16 mouse cellular contexts compared by ENCODE assay signal in the genomic region with DNA sequence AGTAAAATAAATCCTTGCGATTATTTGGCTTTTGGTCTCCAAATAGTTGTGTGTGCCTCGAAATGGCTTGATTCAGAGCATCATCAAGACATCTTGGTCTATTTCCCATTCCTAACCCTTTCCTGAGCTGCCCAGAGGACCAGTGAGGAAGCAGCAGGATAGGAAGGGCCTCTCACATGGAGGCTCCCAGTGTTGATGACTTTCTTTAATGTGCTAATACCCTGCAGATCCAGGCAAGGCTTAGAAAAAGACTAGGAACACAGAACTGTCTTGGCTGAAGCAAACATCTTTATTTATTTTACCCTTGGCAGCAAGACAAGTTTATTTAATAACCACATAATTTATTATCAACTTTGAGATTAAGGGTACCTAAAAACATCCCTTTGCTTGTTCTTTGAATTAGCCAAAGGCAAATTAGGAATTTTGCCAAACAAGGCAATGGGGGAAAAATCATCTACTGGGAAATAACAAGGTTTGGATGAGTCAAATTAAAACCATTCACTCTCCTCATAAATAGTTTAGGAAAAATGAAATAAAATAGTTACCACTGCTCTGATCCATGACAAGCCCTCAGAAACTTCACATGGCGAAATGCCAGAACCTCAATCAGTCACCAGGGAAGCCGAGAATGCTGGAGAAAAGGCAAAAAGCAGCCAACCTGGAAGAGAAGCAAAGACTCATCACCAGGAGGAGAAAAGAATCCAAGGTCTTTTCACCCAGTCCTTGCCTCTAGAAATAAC.
A peak's percentile ranks its signal among the peaks of the same experiment; 100 is the strongest.
DNase-seq lines count a peak whose midpoint lies in the region; ATAC-seq and TF ChIP-seq lines count a peak whose summit lies in the region.
"Had no signal": no experiment of that assay in that cellular context is flagged by ENCODE, and none has a peak within 500 bp of the region (broad histone marks: within the 10 kb centered on the region; RNA-seq: fewer than 3 reads in every experiment).

No protein-coding gene starts in this region.

- no peaks in the 10 kb centered on the region for H3K36me3 ChIP-seq in lung, embryonic 15.5 days
- no peaks in the 10 kb centered on the region for H3K36me3 ChIP-seq in embryonic facial prominence, embryonic 15.5 days
- H3K36me3 ChIP-seq: hindbrain, embryonic 10.5 days; kidney, embryonic 15.5 days; limb, embryonic 12.5 days had no signal

- H3K27ac ChIP-seq in gastrocnemius, adult 2 months: peak overlapping the region; percentile 35
- H3K27ac ChIP-seq in lung, embryonic 15.5 days: peak overlapping the region; percentile 37; the same call in 1 of the 2 replicates
- peak overlapping the region; percentile 22; the same call in 1 of the 2 replicates for H3K27ac ChIP-seq in embryonic facial prominence, embryonic 15.5 days (replicated peaks)
- H3K27ac ChIP-seq: hindbrain, embryonic 10.5 days; kidney, embryonic 15.5 days; limb, embryonic 12.5 days had no signal

- 41% methylated on average over 4 of the region's 4 CpGs for WGBS in lung, embryonic 15.5 days
- 36% methylated on average over 4 of the region's 4 CpGs for WGBS in embryonic facial prominence, embryonic 15.5 days

- no peak for DNase-seq in gastrocnemius, adult 2 months
- no peak for DNase-seq in gastrocnemius, postnatal 4 days (ENCODE audit: low spot score in 2 of 2)
- DNase-seq in lung, postnatal 14 days: no peak
- DNase-seq in skeletal muscle tissue, adult 2 months (ENCODE audit: low read depth, low spot score): peak; percentile 54
- no peak for DNase-seq in testis, postnatal 10 days (ENCODE audit: low spot score)
- DNase-seq: adrenal gland, postnatal 14 days; cerebellum, adult 9-11 months; gastrocnemius, postnatal 36 days had no signal

- peaks cover 3% of the 10 kb centered on the region for H3K27me3 ChIP-seq in lung, embryonic 15.5 days
- peaks cover 9% of the 10 kb centered on the region for H3K27me3 ChIP-seq in embryonic facial prominence, embryonic 15.5 days
- H3K27me3 ChIP-seq: limb, embryonic 12.5 days had no signal

- H3K4me2 ChIP-seq in lung, embryonic 15.5 days: no peak overlapping the region
- H3K4me2 ChIP-seq in embryonic facial prominence, embryonic 15.5 days (replicated peaks): no peak overlapping the region
- H3K4me2 ChIP-seq: kidney, embryonic 15.5 days; limb, embryonic 12.5 days; midbrain, embryonic 11.5 days had no signal

- no peak overlapping the region for H3K9ac ChIP-seq in lung, embryonic 15.5 days
- H3K9ac ChIP-seq in embryonic facial prominence, embryonic 15.5 days: no peak overlapping the region
- H3K9ac ChIP-seq: kidney, embryonic 15.5 days; limb, embryonic 12.5 days had no signal

- H3K4me3 ChIP-seq in gastrocnemius, adult 2 months: no peak overlapping the region
- H3K4me3 ChIP-seq in lung, embryonic 15.5 days: no peak overlapping the region
- H3K4me3 ChIP-seq in embryonic facial prominence, embryonic 15.5 days (replicated peaks): no peak overlapping the region
- H3K4me3 ChIP-seq: hindbrain, embryonic 10.5 days; kidney, embryonic 15.5 days; limb, embryonic 12.5 days had no signal

- no peaks in the 10 kb centered on the region for H3K9me3 ChIP-seq in lung, embryonic 15.5 days
- no peaks in the 10 kb centered on the region for H3K9me3 ChIP-seq in embryonic facial prominence, embryonic 15.5 days (replicated peaks)
- H3K9me3 ChIP-seq: hindbrain, embryonic 10.5 days; kidney, embryonic 15.5 days; limb, embryonic 12.5 days had no signal

- no peak for TF ChIP-seq CTCF in gastrocnemius, adult 2 months (IDR thresholded peaks at IDR 0.05)

- ATAC-seq in lung, embryonic 15.5 days (ENCODE audit: borderline replicate concordance, extremely low read depth, low FRiP score, low TSS enrichment): peak; percentile 59; the same call in 1 of the 2 replicates
- ATAC-seq in embryonic facial prominence, embryonic 15.5 days (ENCODE audit: insufficient number of reproducible peaks, low FRiP score, low TSS enrichment, low read depth): 0 out of 2 replicates have a peak, but pooled peaks have one; percentile 39
- no peak for ATAC-seq in granulocyte monocyte progenitor cell, adult 5-6 weeks (replicated peaks; ENCODE audit: poor library complexity, severe bottlenecking)
- ATAC-seq: inflammation-experienced regulatory T-cells, adult 6 months had no signal

- peaks cover 4% of the 10 kb centered on the region; the same call in 1 of the 2 replicates for H3K4me1 ChIP-seq in lung, embryonic 15.5 days
- H3K4me1 ChIP-seq in embryonic facial prominence, embryonic 15.5 days: 0 out of 2 replicates have a peak, but pooled peaks cover 2% of the 10 kb centered on the region
- H3K4me1 ChIP-seq: hindbrain, embryonic 10.5 days; kidney, embryonic 15.5 days had no signal

- intact Hi-C loops in gastrocnemius, adult 2 months (cut with DNase I): no loop called here
